Mouse (Mus musculus) MEL (cell line): Measurements from ENCODE around the gene Trp53tg5. TPM values are rescaled to one million over a fixed set of nuclear protein-coding genes. Genes with fewer than 3 reads are reported as not detected.

Experiments
- DNase-seq: peaks from one replicate; pipeline ENCODE4 v3.0.0; 2011; ENCODE audit warnings: low read depth, low spot score
- H3K27ac ChIP-seq: 2 replicates; pipeline ENCODE4 v1.5.1; 2012; ENCODE audit warnings: low read depth, mild to moderate bottlenecking, control low read depth, low read length, moderate library complexity; ENCODE audit not compliant: control insufficient read depth
- H3K27me3 ChIP-seq, 2 experiments: fragments of 150-350 bp in 1 of 2; sonication (generic) in 1 of 2; 2 replicates each; pipeline ENCODE4 v1.6.1; 2012; ENCODE audit warnings: low read length in 2 of 2, mild to moderate bottlenecking in 2 of 2, improper control_type of control experiment in 1 of 2, moderate library complexity in 1 of 2; ENCODE audit not compliant: insufficient read depth in 2 of 2, control insufficient read depth in 1 of 2
- H3K36me3 ChIP-seq, 2 experiments: 2 replicates each; pipeline ENCODE4 v1.6.1; 2012 to 2014; ENCODE audit warnings: low read length in 2 of 2, improper control_type of control experiment in 1 of 2, inconsistent platforms in 1 of 2, mild to moderate bottlenecking in 1 of 2; ENCODE audit not compliant: insufficient read depth in 2 of 2, control insufficient read depth in 1 of 2
- H3K4me1 ChIP-seq, 2 experiments: fragments of 150-350 bp in 1 of 2; sonication (generic) in 1 of 2; 2 replicates each; pipeline ENCODE4 v1.6.1; 2012; ENCODE audit warnings: low read length in 2 of 2, improper control_type of control experiment in 1 of 2, mild to moderate bottlenecking in 1 of 2; ENCODE audit not compliant: insufficient read depth in 2 of 2, control insufficient read depth in 1 of 2
- H3K4me3 ChIP-seq, 2 experiments: fragments of 150-350 bp in 1 of 2; sonication (generic) in 1 of 2; 2 replicates each; pipeline ENCODE4 v1.5.1; 2012; ENCODE audit warnings: low read depth in 2 of 2, low read length in 2 of 2, mild to moderate bottlenecking in 2 of 2, moderate library complexity in 2 of 2, control low read depth in 1 of 2, improper control_type of control experiment in 1 of 2; ENCODE audit not compliant: control insufficient read depth in 1 of 2, insufficient read depth in 1 of 2
- H3K79me2 ChIP-seq: 2 replicates; pipeline ENCODE4 v1.6.1; 2012; ENCODE audit warnings: mild to moderate bottlenecking, low read length, moderate library complexity; ENCODE audit not compliant: control insufficient read depth, poor library complexity, insufficient read depth
- H3K9ac ChIP-seq: 2 replicates; pipeline ENCODE4 v1.6.1; 2012; ENCODE audit warnings: low read depth, mild to moderate bottlenecking, control low read depth, low read length, moderate library complexity; ENCODE audit not compliant: control insufficient read depth, poor library complexity, severe bottlenecking
- H3K9me3 ChIP-seq: fragments of 150-350 bp; sonication (generic); replicated peaks from 2 replicates; pipeline ENCODE4 v1.6.1; 2012; ENCODE audit warnings: mild to moderate bottlenecking, low read length, improper control_type of control experiment, moderate library complexity; ENCODE audit not compliant: insufficient read depth
- CHD2 ChIP-seq: IDR thresholded peaks from 2 replicates; pipeline ENCODE4 v1.6.1; 2011; ENCODE audit warnings: low read length, improper control_type of control experiment
- CTCF ChIP-seq, 3 experiments: IDR thresholded peaks in 2 of 3; conservative IDR thresholded peaks in 1 of 3; 2 replicates each; pipeline ENCODE4 v1.5.1; 2011 to 2012; ENCODE audit warnings: low read length in 3 of 3, low read depth in 2 of 3, mild to moderate bottlenecking in 2 of 3, improper control_type of control experiment in 1 of 3, inconsistent platforms in 1 of 3, mixed read lengths in 1 of 3, moderate library complexity in 1 of 3; ENCODE audit not compliant: control insufficient read depth in 1 of 3, insufficient read depth in 1 of 3, poor library complexity in 1 of 3, severe bottlenecking in 1 of 3
- E2F4 ChIP-seq: IDR thresholded peaks from 2 replicates; pipeline ENCODE4 v1.6.1; 2011; ENCODE audit warnings: low read depth, low read length, improper control_type of control experiment, borderline replicate concordance
- ETS1 ChIP-seq: IDR thresholded peaks from 2 replicates; pipeline ENCODE4 v1.6.1; 2012; ENCODE audit warnings: low read depth, mild to moderate bottlenecking, inconsistent platforms, low read length, improper control_type of control experiment, moderate library complexity
- GATA1 ChIP-seq: IDR thresholded peaks from 2 replicates; pipeline ENCODE4 v1.6.1; 2011; ENCODE audit warnings: low read depth, low read length, improper control_type of control experiment
- JUND ChIP-seq: IDR thresholded peaks from 2 replicates; pipeline ENCODE4 v1.6.1; 2011; ENCODE audit warnings: low read depth, mild to moderate bottlenecking, improper control_type of control experiment, low read length
- KAT2A ChIP-seq: conservative IDR thresholded peaks from 2 replicates; pipeline ENCODE4 v1.6.1; 2012; ENCODE audit warnings: low read depth, low read length, improper control_type of control experiment, inconsistent platforms
- MAX ChIP-seq: IDR thresholded peaks from 2 replicates; pipeline ENCODE4 v1.6.1; 2011; ENCODE audit warnings: low read length, improper control_type of control experiment
- MAZ ChIP-seq: IDR thresholded peaks from 2 replicates; pipeline ENCODE4 v1.6.1; 2012; ENCODE audit warnings: low read depth, mild to moderate bottlenecking, inconsistent platforms, low read length, improper control_type of control experiment
- MEF2A ChIP-seq: IDR thresholded peaks from 2 replicates; pipeline ENCODE4 v1.6.1; 2014; ENCODE audit warnings: low read depth, mild to moderate bottlenecking, inconsistent platforms, low read length, improper control_type of control experiment; ENCODE audit not compliant: poor library complexity, insufficient replicate concordance, severe bottlenecking; ENCODE audit errors: extremely low read depth
- MXI1 ChIP-seq: IDR thresholded peaks from 2 replicates; pipeline ENCODE4 v1.6.1; 2011; ENCODE audit warnings: mild to moderate bottlenecking, low read depth, low read length, improper control_type of control experiment
- MYB ChIP-seq: IDR thresholded peaks from 2 replicates; pipeline ENCODE4 v1.6.1; 2011; ENCODE audit warnings: mild to moderate bottlenecking, low read depth, low read length, improper control_type of control experiment
- NELFE ChIP-seq: IDR thresholded peaks from 2 replicates; pipeline ENCODE4 v1.6.1; 2011; ENCODE audit warnings: low read depth, low read length, improper control_type of control experiment
- POLR2A ChIP-seq, 2 experiments: IDR thresholded peaks; 2 replicates each; pipeline ENCODE4 v1.6.1; 2011 to 2012; ENCODE audit warnings: low read length in 2 of 2, mild to moderate bottlenecking in 2 of 2, control low read depth in 1 of 2, improper control_type of control experiment in 1 of 2, low read depth in 1 of 2, moderate library complexity in 1 of 2; ENCODE audit not compliant: control insufficient read depth in 1 of 2, insufficient read depth in 1 of 2, poor library complexity in 1 of 2
- POLR2AphosphoS2 ChIP-seq: IDR thresholded peaks from 2 replicates; pipeline ENCODE4 v1.6.1; 2011; ENCODE audit warnings: low read length, improper control_type of control experiment
- SIN3A ChIP-seq: IDR thresholded peaks from 2 replicates; pipeline ENCODE4 v1.6.1; 2012; ENCODE audit warnings: low read length, improper control_type of control experiment, inconsistent platforms
- SMC3 ChIP-seq: IDR thresholded peaks from 2 replicates; pipeline ENCODE4 v1.6.1; 2011; ENCODE audit warnings: low read depth, low read length, improper control_type of control experiment
- TAL1 ChIP-seq: IDR thresholded peaks from 2 replicates; pipeline ENCODE4 v1.6.1; 2012; ENCODE audit warnings: mild to moderate bottlenecking, inconsistent platforms, low read length, moderate library complexity, mixed read lengths
- TBP ChIP-seq: IDR thresholded peaks from 2 replicates; pipeline ENCODE4 v1.8.0; 2011; ENCODE audit warnings: low read depth, low read length, improper control_type of control experiment
- TCF12 ChIP-seq: IDR thresholded peaks from 2 replicates; pipeline ENCODE4 v1.6.1; 2014; ENCODE audit warnings: low read depth, mild to moderate bottlenecking, inconsistent platforms, low read length, improper control_type of control experiment, moderate library complexity
- UBTF ChIP-seq: IDR thresholded peaks from 2 replicates; pipeline ENCODE4 v1.6.1; 2012; ENCODE audit warnings: low read depth, mild to moderate bottlenecking, inconsistent platforms, low read length, improper control_type of control experiment, moderate library complexity, borderline replicate concordance; ENCODE audit not compliant: insufficient read depth
- USF2 ChIP-seq, 2 experiments: IDR thresholded peaks; 2 replicates each; pipeline ENCODE4 v1.6.1; 2011 to 2012; ENCODE audit warnings: improper control_type of control experiment in 2 of 2, low read length in 2 of 2, borderline replicate concordance in 1 of 2, inconsistent platforms in 1 of 2, low read depth in 1 of 2, mild to moderate bottlenecking in 1 of 2; ENCODE audit not compliant: insufficient read depth in 1 of 2
- ZC3H11A ChIP-seq: IDR thresholded peaks from 2 replicates; pipeline ENCODE4 v1.6.1; 2012; ENCODE audit warnings: low read depth, mild to moderate bottlenecking, inconsistent platforms, low read length, improper control_type of control experiment
- ZKSCAN1 ChIP-seq: IDR thresholded peaks from 2 replicates; pipeline ENCODE4 v1.6.1; 2012; ENCODE audit warnings: low read depth, mild to moderate bottlenecking, inconsistent platforms, low read length, improper control_type of control experiment, moderate library complexity
- ZMIZ1 ChIP-seq: IDR thresholded peaks from 2 replicates; pipeline ENCODE4 v1.6.1; 2012; ENCODE audit warnings: low read depth, mild to moderate bottlenecking, inconsistent platforms, low read length, improper control_type of control experiment, moderate library complexity
- polyA plus RNA-seq, 2 experiments: library from polyadenylated mRNA; stranded (reverse) in 1 of 2; unstranded in 1 of 2; fragments of >175 nt in 1 of 2; fragments of >200 nt in 1 of 2; gene quantifications; 2 replicates each; pipeline versions ENCODE4 v1.2.1 to v1.2.4; 2012; ENCODE audit warnings: low replicate concordance in 2 of 2, low read depth in 1 of 2; ENCODE audit not compliant: insufficient read length in 2 of 2, insufficient read depth in 1 of 2, missing spikeins in 1 of 2
- total RNA-seq: library from RNA; depleted of rRNA; stranded (reverse); fragments of 300-350 nt; gene quantifications from 2 replicates; pipeline ENCODE4 v1.2.3, GENCODE M21; 2012

Trp53tg5 gene
- total and polyA plus RNA-seq, 3 experiments = 0.13 TPM; not detected in 2

DNA sequence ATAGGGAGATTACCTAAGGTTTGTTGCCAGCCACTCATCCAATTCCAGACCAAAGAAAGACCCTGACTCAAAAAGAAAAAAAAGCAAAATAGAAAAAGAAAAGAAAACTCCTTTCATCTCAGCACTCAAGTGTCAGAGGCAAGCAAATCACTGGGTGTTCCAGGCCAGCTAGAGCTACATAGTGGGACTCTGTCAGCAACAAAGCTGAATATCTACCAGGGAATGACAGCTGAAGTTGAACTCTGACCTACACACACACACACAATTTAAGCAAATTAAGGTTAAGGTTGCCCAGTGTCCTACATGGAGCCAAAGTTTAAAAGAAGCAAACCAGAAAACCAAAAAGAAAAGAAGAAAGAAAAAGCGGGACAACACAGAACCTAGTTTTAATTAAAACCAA lies 25.4 kb downstream of the Trp53tg5 start:
- H3K36me3 ChIP-seq = no peaks in the 10 kb centered on the region
- TF ChIP-seq E2F4 (no peak), ZC3H11A (no peak), SIN3A (no peak), MEF2A (no peak), GATA1 (no peak), TBP (no peak), KAT2A (no peak), TCF12 (no peak), POLR2A (IDR thresholded peaks at IDR 0.05; ENCODE audit: control insufficient read depth in 1 of 2, insufficient read depth in 1 of 2, low read depth in 1 of 2, low read length in 2 of 2, poor library complexity in 1 of 2) (no peak), POLR2AphosphoS2 (no peak), MXI1 (no peak), ZKSCAN1 (no peak), USF2 (IDR thresholded peaks at IDR 0.05; ENCODE audit: borderline replicate concordance in 1 of 2, insufficient read depth in 1 of 2, low read depth in 1 of 2, low read length in 2 of 2) (no peak), SMC3 (no peak), MAZ (no peak), UBTF (no peak)
- no peaks in the 10 kb centered on the region for H3K9me3 ChIP-seq
- no peak for DNase-seq
- no peak overlapping the region for H3K9ac ChIP-seq
- H3K27ac ChIP-seq = no peak overlapping the region
- H3K4me3 ChIP-seq = no peak overlapping the region
- peaks cover 24 to 41% of the 10 kb centered on the region in 2 experiments for H3K27me3 ChIP-seq
- H3K79me2 ChIP-seq = no peaks in the 10 kb centered on the region
- H3K4me1 ChIP-seq = no peaks in the 10 kb centered on the region

- no peak overlapping the region for H3K9ac ChIP-seq
- peaks cover 27 to 43% of the 10 kb centered on the region in 2 experiments for H3K27me3 ChIP-seq
- no peak for DNase-seq
Observed at GRCm38 (mm10) chr2:164446086-164446469, 27.4 kb downstream of the Trp53tg5 start.

More at GRCm38 (mm10) chr2:164446086-164446469, 27.4 kb downstream of the Trp53tg5 start:
- no peak overlapping the region for H3K4me3 ChIP-seq
- H3K9me3 ChIP-seq = no peaks in the 10 kb centered on the region
- no peak overlapping the region for H3K27ac ChIP-seq
- no peaks in the 10 kb centered on the region for H3K36me3 ChIP-seq
- TF ChIP-seq MXI1 (no peak), NELFE (no peak), TAL1 (no peak), CTCF (IDR thresholded peaks at IDR 0.05 in 2 of 3, conservative IDR thresholded peaks at IDR 0.05 in 1 of 3; ENCODE audit: control insufficient read depth in 1 of 3, insufficient read depth in 1 of 3, low read depth in 2 of 3, low read length in 3 of 3, poor library complexity in 1 of 3, severe bottlenecking in 1 of 3) (no peak), ETS1 (no peak), ZMIZ1 (no peak), KAT2A (no peak), ZKSCAN1 (no peak), UBTF (no peak), CHD2 (no peak), MAX (no peak), MYB (no peak), JUND (no peak), TCF12 (no peak), E2F4 (no peak)
- H3K4me1 ChIP-seq = no peaks in the 10 kb centered on the region
- H3K79me2 ChIP-seq = no peaks in the 10 kb centered on the region
